Mouse (Mus musculus): ENCODE measurements around the gene Cdk17.
A peak's percentile ranks its signal among the peaks of the same experiment; 100 is the strongest.

Cdk17 gene

GRCm38 (mm10) chr10:93288336-93288735, 127.7 kb downstream of the Cdk17 start:
- no peak for DNase-seq (ENCODE audit: low spot score)

GRCm38 (mm10) chr10:93289404-93289803, 128.7 kb downstream of the Cdk17 start:
- DNase-seq (ENCODE audit: low spot score) = no peak

GRCm38 (mm10) chr10:93291352-93291751, 130.7 kb downstream of the Cdk17 start:
- DNase-seq (ENCODE audit: low spot score) = peak; percentile 47

- DNase-seq (ENCODE audit: low spot score) = peak; percentile 79
Measured at GRCm38 (mm10) chr10:93291843-93292242, 131.2 kb downstream of the Cdk17 start.

- DNase-seq (ENCODE audit: low spot score) = no peak
Measured at GRCm38 (mm10) chr10:93293621-93294020, 132.9 kb downstream of the Cdk17 start.

- no peak for DNase-seq (ENCODE audit: low spot score)
Measured at GRCm38 (mm10) chr10:93294547-93295219, 134.0 kb downstream of the Cdk17 start.

GRCm38 (mm10) chr10:93297774-93298173, 137.1 kb downstream of the Cdk17 start:
- no peak for DNase-seq (ENCODE audit: low spot score)

- DNase-seq (ENCODE audit: low spot score) = no peak
Measured at GRCm38 (mm10) chr10:93298208-93298607, 137.5 kb downstream of the Cdk17 start.

GRCm38 (mm10) chr10:93301831-93302230, 141.2 kb downstream of the Cdk17 start:
- no peak for DNase-seq (ENCODE audit: low spot score)

- DNase-seq (ENCODE audit: low spot score) = no peak
Measured at GRCm38 (mm10) chr10:93303231-93303630, 142.6 kb downstream of the Cdk17 start.

- DNase-seq (ENCODE audit: low spot score) = no peak
Measured at GRCm38 (mm10) chr10:93305946-93306345, 145.3 kb downstream of the Cdk17 start.

- DNase-seq (ENCODE audit: low spot score) = no peak
Measured at GRCm38 (mm10) chr10:93306367-93306766, 145.7 kb downstream of the Cdk17 start.

GRCm38 (mm10) chr10:93309131-93309933, 148.7 kb downstream of the Cdk17 start:
- peak; percentile 22 for DNase-seq (ENCODE audit: low spot score)

- peak; percentile 22 for DNase-seq (ENCODE audit: low spot score)
Measured at GRCm38 (mm10) chr10:93309934-93310621, 149.4 kb downstream of the Cdk17 start.

GRCm38 (mm10) chr10:93310721-93311411, 150.2 kb downstream of the Cdk17 start, which contains the start of gene Elk3:
TSS of gene Elk3 (minus strand) at chr10:93311135.
- peak; percentile 37 for DNase-seq (ENCODE audit: low spot score)

- DNase-seq (ENCODE audit: low spot score) = no peak
Measured at GRCm38 (mm10) chr10:93311576-93311975, 150.9 kb downstream of the Cdk17 start.

Measured in ovary, postnatal 14 days (tissue).